Mouse (Mus musculus) MEL (cell line): ENCODE data around the gene Rnf151. TPM values are rescaled to one million over a fixed set of nuclear protein-coding genes. Genes with fewer than 3 reads are reported as not detected.

Experiments used
- DNase-seq: peaks from one replicate; pipeline ENCODE4 v3.0.0; 2011; ENCODE audit warnings: low read depth, low spot score
- H3K27ac ChIP-seq: 2 replicates; pipeline ENCODE4 v1.5.1; 2012; ENCODE audit warnings: low read depth, mild to moderate bottlenecking, control low read depth, low read length, moderate library complexity; ENCODE audit not compliant: control insufficient read depth
- H3K27me3 ChIP-seq, 2 experiments: fragments of 150-350 bp in 1 of 2; sonication (generic) in 1 of 2; 2 replicates each; pipeline ENCODE4 v1.6.1; 2012; ENCODE audit warnings: low read length in 2 of 2, mild to moderate bottlenecking in 2 of 2, improper control_type of control experiment in 1 of 2, moderate library complexity in 1 of 2; ENCODE audit not compliant: insufficient read depth in 2 of 2, control insufficient read depth in 1 of 2
- H3K36me3 ChIP-seq, 2 experiments: 2 replicates each; pipeline ENCODE4 v1.6.1; 2012 to 2014; ENCODE audit warnings: low read length in 2 of 2, improper control_type of control experiment in 1 of 2, inconsistent platforms in 1 of 2, mild to moderate bottlenecking in 1 of 2; ENCODE audit not compliant: insufficient read depth in 2 of 2, control insufficient read depth in 1 of 2
- H3K4me1 ChIP-seq, 2 experiments: fragments of 150-350 bp in 1 of 2; sonication (generic) in 1 of 2; 2 replicates each; pipeline ENCODE4 v1.6.1; 2012; ENCODE audit warnings: low read length in 2 of 2, improper control_type of control experiment in 1 of 2, mild to moderate bottlenecking in 1 of 2; ENCODE audit not compliant: insufficient read depth in 2 of 2, control insufficient read depth in 1 of 2
- H3K4me3 ChIP-seq, 2 experiments: fragments of 150-350 bp in 1 of 2; sonication (generic) in 1 of 2; 2 replicates each; pipeline ENCODE4 v1.5.1; 2012; ENCODE audit warnings: low read depth in 2 of 2, low read length in 2 of 2, mild to moderate bottlenecking in 2 of 2, moderate library complexity in 2 of 2, control low read depth in 1 of 2, improper control_type of control experiment in 1 of 2; ENCODE audit not compliant: control insufficient read depth in 1 of 2, insufficient read depth in 1 of 2
- H3K79me2 ChIP-seq: 2 replicates; pipeline ENCODE4 v1.6.1; 2012; ENCODE audit warnings: mild to moderate bottlenecking, low read length, moderate library complexity; ENCODE audit not compliant: control insufficient read depth, poor library complexity, insufficient read depth
- H3K9ac ChIP-seq: 2 replicates; pipeline ENCODE4 v1.6.1; 2012; ENCODE audit warnings: low read depth, mild to moderate bottlenecking, control low read depth, low read length, moderate library complexity; ENCODE audit not compliant: control insufficient read depth, poor library complexity, severe bottlenecking
- H3K9me3 ChIP-seq: fragments of 150-350 bp; sonication (generic); replicated peaks from 2 replicates; pipeline ENCODE4 v1.6.1; 2012; ENCODE audit warnings: mild to moderate bottlenecking, low read length, improper control_type of control experiment, moderate library complexity; ENCODE audit not compliant: insufficient read depth
- BHLHE40 ChIP-seq: IDR thresholded peaks from 2 replicates; pipeline ENCODE4 v1.6.1; 2012; ENCODE audit warnings: low read depth, mild to moderate bottlenecking, inconsistent platforms, low read length, improper control_type of control experiment, borderline replicate concordance
- CTCF ChIP-seq, 3 experiments: IDR thresholded peaks in 2 of 3; conservative IDR thresholded peaks in 1 of 3; 2 replicates each; pipeline ENCODE4 v1.5.1; 2011 to 2012; ENCODE audit warnings: low read length in 3 of 3, low read depth in 2 of 3, mild to moderate bottlenecking in 2 of 3, improper control_type of control experiment in 1 of 3, inconsistent platforms in 1 of 3, mixed read lengths in 1 of 3, moderate library complexity in 1 of 3; ENCODE audit not compliant: control insufficient read depth in 1 of 3, insufficient read depth in 1 of 3, poor library complexity in 1 of 3, severe bottlenecking in 1 of 3
- E2F4 ChIP-seq: IDR thresholded peaks from 2 replicates; pipeline ENCODE4 v1.6.1; 2011; ENCODE audit warnings: low read depth, low read length, improper control_type of control experiment, borderline replicate concordance
- ELF1 ChIP-seq: IDR thresholded peaks from 2 replicates; pipeline ENCODE4 v1.6.1; 2014; ENCODE audit warnings: low read depth, mild to moderate bottlenecking, inconsistent platforms, low read length, improper control_type of control experiment, moderate library complexity
- ETS1 ChIP-seq: IDR thresholded peaks from 2 replicates; pipeline ENCODE4 v1.6.1; 2012; ENCODE audit warnings: low read depth, mild to moderate bottlenecking, inconsistent platforms, low read length, improper control_type of control experiment, moderate library complexity
- JUND ChIP-seq: IDR thresholded peaks from 2 replicates; pipeline ENCODE4 v1.6.1; 2011; ENCODE audit warnings: low read depth, mild to moderate bottlenecking, improper control_type of control experiment, low read length
- KAT2A ChIP-seq: conservative IDR thresholded peaks from 2 replicates; pipeline ENCODE4 v1.6.1; 2012; ENCODE audit warnings: low read depth, low read length, improper control_type of control experiment, inconsistent platforms
- MAZ ChIP-seq: IDR thresholded peaks from 2 replicates; pipeline ENCODE4 v1.6.1; 2012; ENCODE audit warnings: low read depth, mild to moderate bottlenecking, inconsistent platforms, low read length, improper control_type of control experiment
- MXI1 ChIP-seq: IDR thresholded peaks from 2 replicates; pipeline ENCODE4 v1.6.1; 2011; ENCODE audit warnings: mild to moderate bottlenecking, low read depth, low read length, improper control_type of control experiment
- MYC ChIP-seq: IDR thresholded peaks from 2 replicates; pipeline ENCODE4 v1.6.1; 2011; ENCODE audit warnings: low read depth, mild to moderate bottlenecking, low read length, improper control_type of control experiment, moderate library complexity
- NELFE ChIP-seq: IDR thresholded peaks from 2 replicates; pipeline ENCODE4 v1.6.1; 2011; ENCODE audit warnings: low read depth, low read length, improper control_type of control experiment
- POLR2A ChIP-seq, 2 experiments: IDR thresholded peaks; 2 replicates each; pipeline ENCODE4 v1.6.1; 2011 to 2012; ENCODE audit warnings: low read length in 2 of 2, mild to moderate bottlenecking in 2 of 2, control low read depth in 1 of 2, improper control_type of control experiment in 1 of 2, low read depth in 1 of 2, moderate library complexity in 1 of 2; ENCODE audit not compliant: control insufficient read depth in 1 of 2, insufficient read depth in 1 of 2, poor library complexity in 1 of 2
- RCOR1 ChIP-seq: IDR thresholded peaks from 2 replicates; pipeline ENCODE4 v1.6.1; 2012; ENCODE audit warnings: low read depth, mild to moderate bottlenecking, inconsistent platforms, low read length, improper control_type of control experiment
- SIN3A ChIP-seq: IDR thresholded peaks from 2 replicates; pipeline ENCODE4 v1.6.1; 2012; ENCODE audit warnings: low read length, improper control_type of control experiment, inconsistent platforms
- SMC3 ChIP-seq: IDR thresholded peaks from 2 replicates; pipeline ENCODE4 v1.6.1; 2011; ENCODE audit warnings: low read depth, low read length, improper control_type of control experiment
- TBP ChIP-seq: IDR thresholded peaks from 2 replicates; pipeline ENCODE4 v1.8.0; 2011; ENCODE audit warnings: low read depth, low read length, improper control_type of control experiment
- TCF12 ChIP-seq: IDR thresholded peaks from 2 replicates; pipeline ENCODE4 v1.6.1; 2014; ENCODE audit warnings: low read depth, mild to moderate bottlenecking, inconsistent platforms, low read length, improper control_type of control experiment, moderate library complexity
- USF1 ChIP-seq: IDR thresholded peaks from 2 replicates; pipeline ENCODE4 v1.6.1; 2014; ENCODE audit warnings: low read depth, mild to moderate bottlenecking, inconsistent platforms, low read length, improper control_type of control experiment, moderate library complexity
- ZNF384 ChIP-seq: IDR thresholded peaks from 2 replicates; pipeline ENCODE4 v1.6.1; 2012; ENCODE audit warnings: low read depth, mild to moderate bottlenecking, inconsistent platforms, low read length, improper control_type of control experiment
- polyA plus RNA-seq, 2 experiments: library from polyadenylated mRNA; stranded (reverse) in 1 of 2; unstranded in 1 of 2; fragments of >175 nt in 1 of 2; fragments of >200 nt in 1 of 2; gene quantifications; 2 replicates each; pipeline versions ENCODE4 v1.2.1 to v1.2.4; 2012; ENCODE audit warnings: low replicate concordance in 2 of 2, low read depth in 1 of 2; ENCODE audit not compliant: insufficient read length in 2 of 2, insufficient read depth in 1 of 2, missing spikeins in 1 of 2
- total RNA-seq: library from RNA; depleted of rRNA; stranded (reverse); fragments of 300-350 nt; gene quantifications from 2 replicates; pipeline ENCODE4 v1.2.3, GENCODE M21; 2012

Rnf151 gene
- total and polyA plus RNA-seq, 3 experiments = 0.23 to 0.40 TPM; not detected in 1

DNA sequence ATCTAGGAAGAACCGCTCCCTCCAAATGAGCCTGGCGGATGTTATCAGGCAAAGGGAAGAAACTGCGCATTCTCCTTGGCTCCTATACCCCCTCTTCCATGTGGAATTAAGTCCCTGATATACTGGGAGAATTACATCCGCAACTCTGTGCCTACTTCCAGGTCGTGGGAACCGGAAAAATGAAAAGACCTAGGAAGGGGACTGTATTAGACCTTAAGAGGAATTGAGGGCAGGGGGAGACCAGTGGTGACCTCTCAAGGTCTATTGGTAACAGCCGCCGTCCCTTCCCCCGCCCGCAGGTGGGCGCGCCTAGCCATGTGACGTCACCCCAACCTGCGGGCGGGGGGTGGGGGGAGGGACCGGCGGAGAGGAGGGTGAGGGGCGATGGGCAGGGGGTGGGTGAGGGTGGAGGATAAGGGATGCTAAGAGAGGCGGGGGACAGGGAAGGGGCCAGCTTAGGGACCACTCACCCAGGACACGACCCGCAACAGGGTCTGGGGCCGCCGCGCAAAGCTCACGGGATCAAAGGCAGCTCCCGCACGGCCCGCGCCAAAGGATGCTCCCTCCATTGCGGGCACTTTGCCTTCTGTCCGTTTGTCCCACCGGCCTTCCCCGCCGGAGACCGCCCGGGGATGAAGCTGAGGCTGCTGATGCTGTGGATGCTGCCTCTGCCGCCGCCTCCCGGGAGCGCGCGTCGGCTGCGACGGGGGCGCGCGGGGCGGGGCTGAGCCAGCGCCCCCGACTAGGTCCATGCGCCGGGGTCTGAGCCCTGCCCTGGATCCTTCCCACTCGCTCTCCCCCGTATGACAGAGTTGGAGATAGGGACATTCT lies 28.4 kb downstream of the Rnf151 start, which contains the start of gene Syngr3:
Syngr3 (minus strand) TSS at position 705 of the 831 bp plus-strand sequence.
- TF ChIP-seq RCOR1 = no peak
- TF ChIP-seq BHLHE40 = no peak
- TF ChIP-seq E2F4 = no peak
- no peak within 1 kb of the TSS for H3K9ac ChIP-seq
- DNase-seq = no peak
- H3K4me1 ChIP-seq = peaks cover 0 to 16% of the 10 kb centered on the region in 2 experiments; a peak in 3 of 4 replicates
- H3K79me2 ChIP-seq = no peaks in the 10 kb centered on the region
- no peaks in the 10 kb centered on the region for H3K9me3 ChIP-seq
- no peak within 1 kb of the TSS for H3K4me3 ChIP-seq
- H3K36me3 ChIP-seq = peaks cover 0 to 3% of the 10 kb centered on the region in 2 experiments; a peak in 1 of 4 replicates
- H3K27ac ChIP-seq = no peak within 1 kb of the TSS
- no peaks in the 10 kb centered on the region for H3K27me3 ChIP-seq

DNA sequence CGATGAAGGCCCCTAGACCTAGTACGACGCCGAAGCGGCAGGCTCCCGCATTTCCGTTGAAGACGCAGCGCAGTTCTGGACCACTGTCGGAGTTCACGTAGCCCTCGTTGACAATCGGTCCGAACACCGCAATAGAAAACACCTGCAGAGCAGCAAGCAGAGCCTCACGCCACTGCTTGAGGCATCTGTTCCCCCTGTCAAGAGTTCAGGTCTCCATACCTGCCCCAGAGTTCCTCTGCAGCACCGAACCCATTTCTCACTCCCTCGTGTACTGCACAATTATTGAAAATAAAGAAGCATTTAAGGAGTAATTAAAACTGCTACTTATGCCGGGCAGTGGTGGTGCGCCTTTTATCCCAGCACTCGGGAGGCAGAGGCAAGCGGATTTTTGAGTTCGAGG lies 30.3 kb downstream of the Rnf151 start:
- Histone ChIP-seq H3K27ac (peak overlapping the region; percentile 71), H3K36me3 (peaks cover 0 to 3% of the 10 kb centered on the region in 2 experiments; a peak in 1 of 4 replicates), H3K9ac (peak overlapping the region; percentile 57), H3K9me3 (no peaks in the 10 kb centered on the region), H3K79me2 (no peaks in the 10 kb centered on the region), H3K27me3 (no peaks in the 10 kb centered on the region), H3K4me3 (peak overlapping the region; percentile 61 to 64), H3K4me1 (peaks cover 0 to 12% of the 10 kb centered on the region in 2 experiments; a peak in 3 of 4 replicates)
- TF ChIP-seq E2F4 = no peak
- no peak for TF ChIP-seq ETS1
- no peak for TF ChIP-seq MYC
- TF ChIP-seq KAT2A = no peak
- no peak for TF ChIP-seq JUND
- no peak for DNase-seq

DNA sequence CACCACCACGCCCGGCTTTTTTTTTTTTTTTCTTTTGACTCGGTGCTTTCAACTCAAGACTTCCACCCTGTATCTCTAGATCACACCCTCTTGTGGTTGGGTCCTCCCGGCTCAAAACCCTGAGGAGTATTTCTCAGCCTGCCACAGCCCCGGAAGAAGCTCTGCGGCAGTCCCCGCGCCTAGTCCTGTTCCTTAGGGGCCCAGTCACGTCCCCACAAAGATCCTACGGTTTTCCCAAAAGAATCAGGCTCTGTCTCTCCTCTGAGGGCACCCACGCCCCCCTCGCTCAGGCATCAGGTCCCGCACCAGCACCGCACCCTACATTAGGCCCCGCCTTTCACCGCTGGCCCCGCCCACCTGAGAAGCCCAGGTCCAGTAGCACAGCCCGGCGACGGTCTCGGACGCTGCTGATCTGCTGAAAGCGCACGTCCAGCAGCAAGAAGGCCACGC lies 30.7 kb downstream of the Rnf151 start:
- H3K9ac ChIP-seq = peak overlapping the region; percentile 57
- H3K9me3 ChIP-seq = no peaks in the 10 kb centered on the region
- H3K4me1 ChIP-seq = peaks cover 0 to 12% of the 10 kb centered on the region in 2 experiments; a peak in 3 of 4 replicates
- peak; percentile 88 for DNase-seq
- H3K27ac ChIP-seq = peak overlapping the region; percentile 71
- H3K79me2 ChIP-seq = no peaks in the 10 kb centered on the region
- H3K27me3 ChIP-seq = no peaks in the 10 kb centered on the region
- peak overlapping the region; percentile 61 to 64 for H3K4me3 ChIP-seq
- TF ChIP-seq TBP (peak; percentile 43; the same call in 1 of the 2 replicates), SIN3A (peak; percentile 56), SMC3 (no peak), ZNF384 (peak; percentile 90), NELFE (peak; percentile 26; the same call in 1 of the 2 replicates), POLR2A (IDR thresholded peaks at IDR 0.05; ENCODE audit: control insufficient read depth in 1 of 2, insufficient read depth in 1 of 2, low read depth in 1 of 2, low read length in 2 of 2, poor library complexity in 1 of 2) (peak in 1 of 2 experiments; percentile 43; a peak in 1 of 4 replicates), USF1 (0 out of 2 replicates have a peak, but pooled peaks have one; percentile 3), TCF12 (peak; percentile 18; the same call in 1 of the 2 replicates), MXI1 (peak; percentile 49; the same call in 1 of the 2 replicates), CTCF (IDR thresholded peaks at IDR 0.05 in 2 of 3, conservative IDR thresholded peaks at IDR 0.05 in 1 of 3; ENCODE audit: control insufficient read depth in 1 of 3, insufficient read depth in 1 of 3, low read depth in 2 of 3, low read length in 3 of 3, poor library complexity in 1 of 3, severe bottlenecking in 1 of 3) (no peak), MAZ (no peak), KAT2A (no peak), ELF1 (peak; percentile 69)
- peaks cover 0 to 3% of the 10 kb centered on the region in 2 experiments; a peak in 1 of 4 replicates for H3K36me3 ChIP-seq
